Mouse (Mus musculus): ENCODE results near the gene Slirp. TPM values are rescaled to one million over a fixed set of nuclear protein-coding genes. Genes with fewer than 3 reads are reported as not detected.

Gene Slirp
- polyA plus RNA-seq, 1 experiment = 175 TPM

DNA sequence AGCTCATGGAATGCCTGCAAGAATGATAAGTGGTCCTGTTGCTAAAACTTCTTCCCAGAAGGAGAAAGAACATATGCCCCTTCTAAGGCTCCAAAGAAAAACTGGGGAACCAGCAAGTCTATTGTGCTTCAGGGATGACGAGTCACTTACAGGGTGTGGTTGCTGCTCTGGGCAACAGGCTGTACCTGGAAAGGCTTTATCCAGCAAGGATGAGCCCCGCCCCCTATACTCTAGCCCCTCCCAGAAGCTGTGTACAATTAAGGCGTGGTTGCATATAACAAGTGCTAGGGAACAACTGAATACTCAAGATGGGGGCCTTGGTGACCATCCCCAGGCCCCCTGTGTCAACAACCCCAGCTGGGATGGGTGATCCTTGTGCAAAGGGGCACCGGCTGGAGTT is 34.6 kb upstream of the Slirp start:
- TF ChIP-seq CTCF (IDR thresholded peaks at IDR 0.05; ENCODE audit: borderline replicate concordance, insufficient read depth, low read length) = no peak
- no peak for TF ChIP-seq POLR2A (IDR thresholded peaks at IDR 0.05; ENCODE audit: low read depth, low read length)
- H3K27ac ChIP-seq (ENCODE audit: insufficient read depth, low read length) = no peak overlapping the region
- peaks cover 11% of the 10 kb centered on the region for H3K4me1 ChIP-seq (ENCODE audit: control insufficient read depth, insufficient read depth, low read length)
- H3K4me3 ChIP-seq (ENCODE audit: insufficient read depth, low read length) = no peak overlapping the region

DNA sequence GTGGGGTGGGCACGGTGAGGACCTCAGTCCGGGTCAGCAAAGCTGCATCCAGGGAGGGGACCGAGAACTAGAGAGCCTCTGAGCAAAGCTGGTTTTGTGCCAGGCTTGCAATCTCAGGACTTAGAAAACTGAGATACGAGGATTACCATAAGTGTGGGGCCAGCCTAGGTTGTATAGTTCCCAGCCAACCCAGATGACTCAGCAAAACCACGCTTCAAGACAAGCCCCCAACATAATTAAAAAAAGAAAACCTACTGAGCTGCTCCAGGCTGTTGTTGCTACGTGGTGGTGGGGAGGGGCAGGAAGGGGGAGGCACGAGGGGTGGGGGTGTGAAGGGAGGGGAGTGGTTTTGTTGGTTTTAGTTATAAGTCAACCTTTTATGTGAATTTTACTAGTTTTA is 32.7 kb upstream of the Slirp start:
- Histone ChIP-seq H3K4me3 (ENCODE audit: insufficient read depth, low read length) (no peak overlapping the region), H3K27ac (ENCODE audit: insufficient read depth, low read length) (no peak overlapping the region), H3K4me1 (ENCODE audit: control insufficient read depth, insufficient read depth, low read length) (peaks cover 11% of the 10 kb centered on the region)
- TF ChIP-seq POLR2A (IDR thresholded peaks at IDR 0.05; ENCODE audit: low read depth, low read length) = no peak
- no peak for TF ChIP-seq CTCF (IDR thresholded peaks at IDR 0.05; ENCODE audit: borderline replicate concordance, insufficient read depth, low read length)

DNA sequence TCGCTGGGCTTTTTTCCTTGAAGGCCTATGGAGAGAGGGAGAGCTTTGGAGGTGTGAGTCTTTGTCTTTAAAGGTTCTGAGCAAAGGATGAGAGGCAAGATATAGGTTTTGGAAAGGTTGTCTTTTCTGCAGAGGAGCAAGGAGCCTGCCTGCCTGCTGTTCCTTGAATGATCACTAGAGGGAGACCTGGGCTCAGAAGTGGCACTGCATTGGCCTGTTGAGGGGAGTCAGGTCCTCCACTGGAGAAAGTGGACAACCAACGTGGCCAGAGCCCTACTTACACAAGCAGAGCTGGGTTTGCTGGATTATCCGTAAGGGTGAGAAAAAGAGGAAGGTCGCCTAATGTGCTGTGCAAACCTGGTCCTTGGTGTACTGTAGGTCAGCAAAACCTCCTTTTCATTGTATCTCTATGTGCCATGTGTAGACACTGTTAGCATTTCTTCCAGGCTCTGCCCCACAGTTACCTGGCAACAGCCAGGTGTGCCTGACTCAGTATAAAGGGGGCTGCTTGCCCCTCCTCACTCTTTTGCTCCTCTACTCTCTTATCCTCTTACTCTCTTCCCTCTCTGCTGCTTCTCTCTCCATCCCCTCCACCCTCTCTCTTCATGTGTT is 30.4 kb upstream of the Slirp start:
- peak; percentile 81 for TF ChIP-seq CTCF (IDR thresholded peaks at IDR 0.05; ENCODE audit: borderline replicate concordance, insufficient read depth, low read length)
- no peak for TF ChIP-seq POLR2A (IDR thresholded peaks at IDR 0.05; ENCODE audit: low read depth, low read length)

DNA sequence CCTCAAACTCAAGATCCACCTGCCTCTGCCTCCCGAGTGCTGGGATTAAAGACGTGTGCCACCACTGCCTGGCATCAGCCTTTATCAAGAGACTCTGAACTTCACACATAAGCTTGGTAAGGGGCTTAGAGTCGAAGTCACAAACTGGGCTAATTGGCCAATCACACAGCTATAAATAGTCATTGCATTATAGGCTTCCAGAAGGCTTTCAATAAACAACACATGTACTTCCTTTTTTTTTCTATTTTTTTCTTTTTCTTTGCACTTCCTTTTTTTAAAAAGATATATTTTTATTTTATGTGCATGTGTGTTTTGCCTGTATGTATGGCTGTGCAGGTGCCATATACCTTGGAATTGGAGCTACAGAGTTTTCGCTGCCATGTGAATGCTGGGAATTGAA is 28.3 kb upstream of the Slirp start:
- TF ChIP-seq CTCF (IDR thresholded peaks at IDR 0.05; ENCODE audit: borderline replicate concordance, insufficient read depth, low read length) (no peak), POLR2A (IDR thresholded peaks at IDR 0.05; ENCODE audit: low read depth, low read length) (no peak)
- Histone ChIP-seq H3K4me1 (ENCODE audit: control insufficient read depth, insufficient read depth, low read length) (0 out of 2 replicates have a peak, but pooled peaks cover 3% of the 10 kb centered on the region), H3K4me3 (ENCODE audit: insufficient read depth, low read length) (no peak overlapping the region), H3K27ac (ENCODE audit: insufficient read depth, low read length) (no peak overlapping the region)

More for the DNA sequence above, 30.4 kb upstream of the Slirp start:
- no peak overlapping the region for H3K4me3 ChIP-seq (ENCODE audit: insufficient read depth, low read length)
- H3K4me1 ChIP-seq (ENCODE audit: control insufficient read depth, insufficient read depth, low read length) = peaks cover 5% of the 10 kb centered on the region; the same call in 1 of the 2 replicates
- no peak overlapping the region for H3K27ac ChIP-seq (ENCODE audit: insufficient read depth, low read length)

DNA sequence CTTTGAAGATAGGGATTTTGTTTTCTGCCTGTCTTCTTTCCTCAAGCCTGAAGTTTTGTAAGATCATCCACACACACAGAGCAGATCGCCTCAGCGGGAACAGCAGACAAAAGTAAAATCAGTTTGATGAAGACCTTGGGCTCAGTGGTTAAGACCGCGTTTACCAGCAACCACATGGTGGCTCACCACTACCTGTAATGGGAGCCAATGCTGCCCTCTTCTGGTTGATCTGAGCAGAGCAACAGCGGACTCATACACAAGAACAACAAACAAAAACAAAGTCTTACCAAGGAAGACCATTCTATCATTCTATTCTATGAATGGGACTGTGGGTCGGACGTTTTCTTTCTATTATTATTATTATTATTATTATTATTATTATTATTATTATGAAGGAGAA is 27.0 kb upstream of the Slirp start:
- no peak overlapping the region for H3K4me3 ChIP-seq (ENCODE audit: insufficient read depth, low read length)
- no peak overlapping the region for H3K27ac ChIP-seq (ENCODE audit: insufficient read depth, low read length)
- no peak for TF ChIP-seq POLR2A (IDR thresholded peaks at IDR 0.05; ENCODE audit: low read depth, low read length)
- peak; percentile 82; the same call in 1 of the 2 replicates for TF ChIP-seq CTCF (IDR thresholded peaks at IDR 0.05; ENCODE audit: borderline replicate concordance, insufficient read depth, low read length)
- no peaks in the 10 kb centered on the region for H3K4me1 ChIP-seq (ENCODE audit: control insufficient read depth, insufficient read depth, low read length)

DNA sequence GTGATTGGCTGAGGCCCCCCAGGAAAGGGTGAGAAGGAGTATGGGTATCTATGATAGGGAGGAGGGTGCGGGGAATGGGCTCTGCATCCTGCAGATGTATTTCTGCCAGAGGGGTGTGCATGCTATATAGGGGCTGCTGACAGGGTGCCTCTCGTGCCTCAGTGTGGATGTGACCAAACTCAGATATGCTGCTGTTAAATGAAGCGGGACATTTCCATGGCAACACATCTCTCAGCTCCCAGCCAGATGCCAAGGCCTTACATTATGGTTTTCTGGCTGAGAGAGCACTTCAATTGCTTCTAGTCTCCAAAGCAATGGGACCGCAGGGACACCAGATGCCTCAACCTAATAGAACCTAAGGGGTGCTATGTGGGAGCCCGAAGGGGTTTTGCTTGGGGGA is 24.8 kb upstream of the Slirp start:
- no peak for TF ChIP-seq POLR2A (IDR thresholded peaks at IDR 0.05; ENCODE audit: low read depth, low read length)
- TF ChIP-seq CTCF (IDR thresholded peaks at IDR 0.05; ENCODE audit: borderline replicate concordance, insufficient read depth, low read length) = no peak
- no peak overlapping the region for H3K4me3 ChIP-seq (ENCODE audit: insufficient read depth, low read length)
- no peaks in the 10 kb centered on the region for H3K4me1 ChIP-seq (ENCODE audit: control insufficient read depth, insufficient read depth, low read length)
- no peak overlapping the region for H3K27ac ChIP-seq (ENCODE audit: insufficient read depth, low read length)

DNA sequence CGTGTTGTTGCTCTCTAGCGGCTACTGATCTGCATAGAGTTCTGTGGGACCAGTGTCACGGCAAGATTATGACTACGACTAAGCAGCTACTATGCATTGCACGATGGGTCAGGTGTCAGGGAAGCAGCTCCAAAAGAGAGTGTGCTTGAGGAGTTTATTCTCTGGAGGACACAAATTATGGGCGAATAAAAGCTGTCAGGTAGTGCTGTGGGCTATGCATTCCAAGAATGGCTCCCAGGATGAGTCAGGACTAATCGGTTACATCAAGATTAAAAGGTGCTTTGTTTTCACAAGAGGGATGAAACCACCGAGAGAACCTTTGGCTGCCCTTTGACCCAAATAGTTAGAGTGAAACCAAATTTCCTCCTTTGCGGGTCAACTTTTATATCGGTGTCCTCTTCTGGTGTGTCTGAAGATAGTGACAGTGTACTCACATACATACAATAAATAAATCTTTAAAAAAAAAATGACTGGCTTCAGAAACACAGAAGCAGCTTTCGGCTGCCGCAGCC is 23.7 kb upstream of the Slirp start:
- TF ChIP-seq CTCF (IDR thresholded peaks at IDR 0.05; ENCODE audit: borderline replicate concordance, insufficient read depth, low read length) = no peak
- no peak for TF ChIP-seq POLR2A (IDR thresholded peaks at IDR 0.05; ENCODE audit: low read depth, low read length)
- no peak overlapping the region for H3K27ac ChIP-seq (ENCODE audit: insufficient read depth, low read length)
- H3K4me3 ChIP-seq (ENCODE audit: insufficient read depth, low read length) = no peak overlapping the region
- H3K4me1 ChIP-seq (ENCODE audit: control insufficient read depth, insufficient read depth, low read length) = no peaks in the 10 kb centered on the region

DNA sequence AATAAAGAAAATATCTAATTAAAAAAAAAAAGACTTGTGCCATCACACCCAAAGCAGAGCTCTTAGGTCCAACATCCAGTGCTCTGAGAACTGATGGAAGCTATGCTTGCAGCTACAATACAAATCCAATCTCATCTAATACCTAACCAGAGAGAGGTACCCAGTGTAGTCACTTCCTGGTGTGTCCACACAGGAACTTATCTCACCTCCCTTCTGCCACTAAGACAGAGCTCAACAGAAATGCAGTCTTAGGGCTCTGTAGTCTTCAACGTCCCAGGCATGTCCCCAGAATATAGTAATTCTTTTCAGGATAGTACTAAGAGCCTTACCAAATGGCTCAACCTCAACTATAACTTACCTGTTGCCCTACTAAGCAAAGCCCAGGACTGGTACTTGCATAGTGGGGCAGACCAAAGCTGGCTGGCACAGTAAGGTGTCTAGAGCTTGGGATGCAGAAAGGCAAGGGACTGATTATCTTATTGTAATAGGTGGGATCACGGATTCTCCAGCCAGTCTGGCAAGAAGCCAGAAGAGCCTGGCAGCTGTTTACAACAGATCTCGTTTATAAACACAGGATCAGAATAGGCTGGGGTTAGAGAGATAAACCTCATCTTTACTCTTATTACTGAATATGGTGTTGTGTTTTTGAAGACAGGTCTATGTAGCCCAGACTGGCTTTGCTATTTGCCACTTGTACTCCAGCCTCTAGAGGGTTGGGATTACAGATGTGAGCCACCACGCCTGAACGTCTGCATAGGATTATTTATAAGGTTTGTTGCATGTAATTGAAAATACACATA is 21.8 kb upstream of the Slirp start:
- Histone ChIP-seq H3K4me3 (ENCODE audit: insufficient read depth, low read length) (no peak overlapping the region), H3K27ac (ENCODE audit: insufficient read depth, low read length) (no peak overlapping the region), H3K4me1 (ENCODE audit: control insufficient read depth, insufficient read depth, low read length) (no peaks in the 10 kb centered on the region)
- no peak for TF ChIP-seq CTCF (IDR thresholded peaks at IDR 0.05; ENCODE audit: borderline replicate concordance, insufficient read depth, low read length)
- no peak for TF ChIP-seq POLR2A (IDR thresholded peaks at IDR 0.05; ENCODE audit: low read depth, low read length)

DNA sequence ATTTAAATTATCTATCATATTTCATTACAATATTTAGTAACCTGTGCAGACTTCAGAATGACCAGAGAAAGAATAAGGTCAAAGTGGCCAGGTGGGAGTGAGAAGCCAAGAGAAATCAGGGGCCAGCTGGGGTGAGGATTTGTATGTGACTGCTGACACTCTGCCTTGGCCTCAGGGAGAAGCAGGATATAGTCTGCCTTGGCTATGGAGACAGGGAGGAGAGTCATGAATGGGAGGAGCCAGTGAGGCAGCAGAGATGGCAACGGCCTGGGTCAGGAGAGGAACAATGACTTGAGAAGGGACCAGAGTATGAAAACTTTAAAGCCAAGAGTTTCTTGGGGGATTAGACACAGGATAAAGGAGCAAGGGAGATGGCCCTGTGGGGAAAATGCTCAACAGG is 20.0 kb upstream of the Slirp start:
- H3K27ac ChIP-seq (ENCODE audit: insufficient read depth, low read length) = no peak overlapping the region
- H3K4me3 ChIP-seq (ENCODE audit: insufficient read depth, low read length) = no peak overlapping the region
- TF ChIP-seq POLR2A (IDR thresholded peaks at IDR 0.05; ENCODE audit: low read depth, low read length) = no peak
- TF ChIP-seq CTCF (IDR thresholded peaks at IDR 0.05; ENCODE audit: borderline replicate concordance, insufficient read depth, low read length) = no peak
- H3K4me1 ChIP-seq (ENCODE audit: control insufficient read depth, insufficient read depth, low read length) = no peaks in the 10 kb centered on the region

DNA sequence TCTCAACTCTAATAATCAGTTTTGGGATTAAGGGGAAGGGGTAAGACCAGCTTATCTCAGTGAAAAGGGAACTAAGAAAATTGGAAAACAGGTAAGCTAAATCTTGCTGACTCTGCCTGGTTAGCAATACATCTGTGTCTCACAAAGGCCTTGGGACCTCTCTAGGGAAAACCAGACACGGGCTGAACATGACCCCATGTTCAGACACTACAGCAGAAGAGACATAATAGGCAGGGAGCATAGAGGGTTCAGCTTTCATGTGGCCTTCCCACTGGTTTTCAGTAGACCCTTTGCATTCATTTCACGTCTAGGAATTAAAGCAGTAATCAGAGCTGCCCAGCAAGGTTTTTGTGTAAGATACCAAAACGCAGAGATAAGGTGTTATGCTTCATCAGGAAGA is 19.2 kb upstream of the Slirp start:
- H3K4me3 ChIP-seq (ENCODE audit: insufficient read depth, low read length) = no peak overlapping the region
- TF ChIP-seq POLR2A (IDR thresholded peaks at IDR 0.05; ENCODE audit: low read depth, low read length) (no peak), CTCF (IDR thresholded peaks at IDR 0.05; ENCODE audit: borderline replicate concordance, insufficient read depth, low read length) (no peak)
- no peak overlapping the region for H3K27ac ChIP-seq (ENCODE audit: insufficient read depth, low read length)
- no peaks in the 10 kb centered on the region for H3K4me1 ChIP-seq (ENCODE audit: control insufficient read depth, insufficient read depth, low read length)

All from embryonic fibroblast, embryonic 13.5 days (primary cell).